Mouse (Mus musculus): ENCODE data around the gene Alox12e.
"Not testable (repeated sequence)": the region's sequence is repeated elsewhere in the genome, so short reads cannot be mapped to it uniquely, and the experiment has no call there.

The Alox12e gene

DNA sequence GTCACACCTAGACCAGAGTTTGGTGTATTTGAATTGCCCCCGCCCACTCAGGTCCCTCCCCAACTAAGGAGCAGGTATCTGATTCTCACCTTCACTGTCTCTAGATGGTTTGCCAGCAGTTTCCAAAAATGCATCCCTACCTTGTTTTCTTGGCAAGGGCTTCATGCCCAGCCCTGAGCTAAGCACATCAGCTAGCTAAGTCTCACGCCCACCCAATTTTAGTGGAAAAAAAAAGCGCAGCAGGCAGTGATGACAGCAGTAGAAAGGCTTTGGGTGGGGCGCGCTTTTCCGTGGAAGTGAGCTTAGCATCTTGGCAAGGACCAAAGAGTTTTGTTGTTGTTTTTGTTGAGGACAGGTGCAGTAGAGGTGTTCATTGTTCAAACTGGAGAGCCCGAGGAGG is at the start of gene Alox12e:
TSS of gene Alox12e (minus strand) at position 101 of the 400 bp plus-strand sequence.
- no peak for DNase-seq (ENCODE audit: low spot score)

DNA sequence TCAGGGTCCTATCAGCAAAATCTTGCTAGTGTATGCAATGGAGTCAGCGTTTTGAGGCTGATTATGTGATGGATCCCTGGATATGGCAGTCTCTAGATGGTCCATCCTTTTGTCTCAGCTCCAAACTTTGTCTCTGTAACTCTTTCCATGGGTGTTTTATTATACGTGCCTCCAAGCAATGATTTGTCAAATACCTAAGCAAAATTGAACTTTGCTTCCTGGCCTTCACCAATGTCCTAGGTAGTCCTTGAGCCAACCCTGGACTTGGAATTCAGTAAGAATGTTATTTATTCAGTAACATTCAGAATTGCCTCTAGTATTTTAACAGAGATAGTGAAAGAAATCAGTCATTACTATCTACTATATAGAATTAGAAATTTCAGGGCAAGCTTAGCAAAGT is 46.2 kb upstream of the Alox12e start:
- not testable (repeated sequence) for DNase-seq (ENCODE audit: low spot score)

DNA sequence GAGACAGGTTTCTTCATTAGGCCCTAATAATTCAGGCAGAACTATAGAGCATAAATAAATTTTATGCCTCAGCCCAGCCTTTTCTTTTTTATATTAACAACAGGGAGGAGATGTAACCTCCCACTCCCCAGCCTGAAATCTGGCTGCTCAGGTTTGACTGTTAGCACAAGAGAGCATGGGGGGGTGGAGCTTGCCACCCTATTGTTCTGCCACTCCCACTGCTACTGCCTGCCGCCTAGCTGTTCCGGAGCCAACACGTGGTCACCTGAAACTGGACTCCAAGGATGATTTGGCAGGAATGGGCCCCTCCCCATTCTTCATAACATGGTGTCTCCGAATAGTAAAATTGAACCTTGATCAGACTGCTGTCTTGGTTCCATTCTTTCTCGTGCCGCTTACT is 45.3 kb upstream of the Alox12e start:
- not testable (repeated sequence) for DNase-seq (ENCODE audit: low spot score)

DNA sequence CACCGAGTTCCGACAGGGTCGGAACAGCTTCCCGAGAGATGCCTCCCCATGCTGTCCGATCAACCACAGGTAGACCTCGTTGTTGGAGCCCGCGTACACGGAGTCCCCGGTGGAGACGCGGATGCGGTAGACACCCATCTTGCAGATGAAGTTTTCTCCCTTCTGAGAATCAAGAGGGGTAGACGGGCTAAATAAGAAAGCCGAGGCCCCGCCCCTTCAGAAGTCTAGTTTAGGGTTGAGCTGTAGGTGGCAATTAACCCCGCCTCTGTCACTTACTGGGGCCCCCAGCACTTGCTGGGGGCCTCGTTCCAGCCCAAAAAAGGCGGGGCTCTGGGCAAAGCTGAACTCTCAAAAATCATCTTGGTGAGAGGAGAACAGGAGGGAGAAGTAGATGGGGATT is 29.4 kb upstream of the Alox12e start, which contains the start of gene Alox15:
TSS of gene Alox15 (minus strand) at position 164 of the 400 bp plus-strand sequence.
- no peak for DNase-seq (ENCODE audit: low spot score)

DNA sequence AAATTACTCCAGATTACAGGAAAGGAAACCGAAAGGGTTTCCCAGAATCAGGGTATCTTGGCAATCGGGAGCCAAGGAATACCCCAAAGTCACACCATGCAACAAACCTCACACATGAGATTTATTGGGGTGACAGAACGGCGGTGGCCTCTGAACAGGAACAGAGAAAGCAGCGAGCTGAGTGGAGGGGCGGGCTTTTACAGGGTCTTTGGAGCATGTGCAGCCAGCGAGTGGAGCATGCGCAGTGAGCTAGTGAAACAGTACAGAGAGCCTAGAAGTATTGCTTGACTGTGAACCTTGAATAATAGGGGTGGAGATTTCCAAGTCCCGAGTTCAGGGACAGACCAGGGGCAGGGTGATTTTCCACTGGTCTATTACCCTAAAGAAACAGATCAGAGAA is 26.2 kb upstream of the Alox12e start:
- no peak for DNase-seq (ENCODE audit: low spot score)

DNA sequence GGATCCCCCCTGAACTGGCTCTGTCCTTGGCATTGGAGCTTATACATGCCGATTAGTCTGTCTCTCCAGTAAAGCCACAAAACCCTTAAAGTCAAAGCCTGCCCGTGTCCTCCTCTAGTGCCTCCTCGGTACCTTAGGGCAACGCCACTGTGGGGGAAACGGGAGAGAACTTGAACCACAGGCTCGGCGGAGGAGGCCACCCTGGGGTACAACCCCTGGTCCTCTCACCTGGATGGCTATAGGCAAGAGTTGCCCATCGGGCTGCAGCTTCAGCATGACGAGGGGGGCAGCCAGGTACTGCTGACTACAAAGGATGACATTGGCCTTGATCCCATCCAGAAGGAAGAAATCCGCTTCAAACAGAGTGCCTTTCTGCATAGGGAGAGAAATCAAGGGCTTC is 25.4 kb upstream of the Alox12e start:
- DNase-seq (ENCODE audit: low spot score) = no peak

DNA sequence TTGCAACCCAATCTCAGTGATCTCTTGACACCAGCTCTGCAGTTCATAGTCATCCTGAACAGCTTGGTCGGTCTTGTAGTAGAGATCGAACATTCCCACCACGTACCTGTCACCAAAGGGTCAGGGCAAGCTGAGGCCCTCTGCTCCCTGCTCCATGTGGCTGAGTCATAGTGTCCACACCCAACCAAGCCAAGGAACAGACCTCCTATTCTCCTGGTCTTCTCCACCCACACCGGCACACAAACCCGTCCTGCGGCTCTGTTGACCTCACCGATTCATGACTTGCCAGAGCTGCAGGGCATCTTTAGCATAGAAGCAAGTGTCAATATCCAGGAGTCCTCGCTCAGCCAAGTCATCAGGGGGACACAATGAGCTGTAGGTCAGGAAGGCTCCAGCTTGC is 23.1 kb upstream of the Alox12e start:
- no peak for DNase-seq (ENCODE audit: low spot score)

DNA sequence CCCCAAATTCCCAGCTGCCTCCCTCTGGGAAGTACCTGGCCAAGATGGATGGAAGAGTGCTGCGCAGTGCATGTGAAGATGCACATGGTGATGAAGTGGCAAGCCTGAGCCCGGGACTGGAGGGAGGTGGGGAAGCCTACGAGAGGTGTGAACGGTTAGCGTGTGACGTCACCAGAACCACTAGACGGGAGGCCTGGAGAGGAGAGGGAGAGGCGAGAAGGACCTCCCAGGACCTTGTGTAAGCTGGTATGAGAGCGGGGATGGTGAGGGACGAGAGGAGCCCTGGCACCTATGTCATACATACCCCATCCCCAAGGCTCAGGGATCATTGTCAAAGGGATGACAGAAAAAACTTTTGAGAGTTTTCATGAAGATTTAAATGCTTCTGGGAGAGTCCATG is 22.6 kb upstream of the Alox12e start:
- DNase-seq (ENCODE audit: low spot score) = no peak

DNA sequence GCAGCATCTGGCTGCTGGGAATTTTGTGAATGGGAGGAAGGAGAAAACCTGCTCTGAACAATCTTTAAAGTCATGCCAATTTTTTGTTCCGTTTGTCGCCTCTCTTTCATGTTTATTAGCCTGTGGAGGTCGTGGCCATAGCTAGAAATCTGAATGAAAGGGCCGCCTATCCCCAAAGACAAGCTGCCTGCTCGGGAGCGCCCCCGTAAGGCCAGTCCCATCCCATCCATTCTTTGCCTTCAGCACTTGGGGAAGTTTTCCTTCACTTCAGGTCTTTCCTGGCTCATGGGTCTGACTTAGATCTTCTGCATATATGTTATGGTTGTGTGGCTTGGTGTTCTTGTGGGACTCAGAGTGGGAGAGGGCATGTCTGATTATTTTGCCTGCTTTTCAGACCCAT is 17.1 kb upstream of the Alox12e start:
- DNase-seq (ENCODE audit: low spot score) = no peak

DNA sequence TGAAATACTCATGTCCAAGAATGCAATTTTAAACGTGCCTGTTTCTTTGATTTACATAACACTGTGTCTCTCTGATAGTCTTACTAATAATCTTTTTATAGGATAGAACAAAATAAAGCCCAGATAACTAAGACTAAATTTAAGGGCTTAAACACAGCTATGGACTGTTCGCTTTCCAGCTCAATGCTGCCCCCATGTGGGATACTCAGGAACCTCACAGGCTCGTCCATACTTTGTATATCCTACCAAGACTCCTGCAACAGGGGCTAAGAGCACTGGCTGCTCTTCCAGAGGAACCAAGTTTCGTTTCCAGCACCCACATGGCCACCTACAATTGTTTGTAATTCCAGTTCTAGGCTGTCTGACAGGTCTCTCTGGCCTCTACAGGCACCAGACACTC is 12.0 kb upstream of the Alox12e start:
- DNase-seq (ENCODE audit: low spot score) = peak; percentile 33

DNA sequence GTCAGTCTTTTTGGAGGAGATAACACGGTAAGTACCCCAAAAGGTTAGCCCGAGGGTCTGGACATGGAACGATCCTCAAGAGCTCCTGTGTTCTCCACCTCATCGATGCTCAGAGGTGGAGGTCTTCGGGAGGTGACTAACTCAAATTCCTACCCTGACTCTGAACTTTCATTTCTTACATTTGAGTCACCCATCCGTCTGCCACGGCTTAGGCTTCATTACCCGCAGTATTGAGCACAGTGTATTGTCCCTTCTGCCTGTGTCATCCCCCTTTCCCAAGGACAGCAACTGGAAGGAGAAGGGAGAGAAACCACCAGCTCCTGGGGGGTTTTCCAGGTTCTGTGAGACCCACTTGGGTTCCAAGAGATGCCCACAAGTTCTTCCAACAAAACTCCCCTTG is 2.3 kb upstream of the Alox12e start:
- DNase-seq (ENCODE audit: low spot score) = no peak

DNA sequence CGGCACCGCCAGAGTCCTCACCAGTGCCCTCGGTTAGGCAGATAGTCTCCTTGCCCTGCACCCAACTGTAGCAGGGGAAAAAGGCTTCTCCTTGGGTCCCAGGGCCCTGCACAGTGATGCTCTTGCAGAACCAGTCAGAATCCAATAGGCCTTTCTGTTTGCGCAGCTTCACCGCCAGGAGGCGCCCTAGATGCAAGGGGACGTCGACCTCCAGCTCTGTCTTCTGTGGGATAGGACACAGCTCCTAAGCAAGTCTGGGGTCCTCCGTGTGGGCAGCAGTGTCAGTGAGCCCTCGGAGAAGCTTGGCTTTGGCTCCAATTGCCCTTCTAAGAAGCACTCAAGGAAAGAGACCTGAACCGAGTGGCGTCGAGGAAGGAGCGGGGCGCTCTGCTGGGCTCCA is 764 bp downstream of the Alox12e start:
- DNase-seq (ENCODE audit: low spot score) = no peak

DNA sequence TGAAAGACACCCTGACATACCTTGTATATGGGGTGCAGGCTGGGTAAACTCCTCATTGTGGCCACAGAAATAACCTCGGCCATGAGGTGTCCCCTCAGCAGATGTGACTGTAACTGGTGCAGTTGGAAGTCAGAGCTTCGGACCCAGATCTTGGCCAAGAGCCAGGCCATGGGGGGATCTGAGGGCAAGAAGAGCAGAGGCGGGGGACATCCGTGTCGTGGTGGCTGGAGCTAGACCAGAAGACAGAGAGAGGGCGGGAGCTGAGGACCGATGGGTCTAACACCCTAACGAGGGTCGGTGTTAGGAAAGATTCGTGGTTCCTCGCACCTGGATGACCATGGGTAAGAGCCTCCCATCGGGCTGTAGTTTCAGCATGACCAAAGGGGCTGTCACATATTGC is 2.8 kb downstream of the Alox12e start:
- DNase-seq (ENCODE audit: low spot score) = no peak

DNA sequence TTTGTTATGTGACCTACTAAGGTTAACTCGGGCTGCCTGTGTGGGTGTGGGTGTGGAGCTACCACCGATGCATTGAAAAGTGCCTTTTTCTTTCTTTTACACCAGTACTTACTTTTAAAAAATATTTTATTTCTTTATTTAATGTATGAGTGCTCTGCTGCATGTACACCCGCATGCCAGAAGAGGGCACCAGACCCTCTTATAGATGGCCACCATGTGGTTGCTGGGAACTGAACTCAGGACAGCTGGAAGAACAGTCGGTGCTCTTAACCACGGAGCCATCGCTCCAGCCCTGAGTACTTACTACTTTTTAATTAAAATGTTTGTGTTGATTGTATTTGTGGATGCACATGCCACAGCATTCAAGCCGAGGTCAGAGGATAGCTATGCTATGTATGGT is 8.6 kb downstream of the Alox12e start:
- DNase-seq (ENCODE audit: low spot score) = no peak

DNA sequence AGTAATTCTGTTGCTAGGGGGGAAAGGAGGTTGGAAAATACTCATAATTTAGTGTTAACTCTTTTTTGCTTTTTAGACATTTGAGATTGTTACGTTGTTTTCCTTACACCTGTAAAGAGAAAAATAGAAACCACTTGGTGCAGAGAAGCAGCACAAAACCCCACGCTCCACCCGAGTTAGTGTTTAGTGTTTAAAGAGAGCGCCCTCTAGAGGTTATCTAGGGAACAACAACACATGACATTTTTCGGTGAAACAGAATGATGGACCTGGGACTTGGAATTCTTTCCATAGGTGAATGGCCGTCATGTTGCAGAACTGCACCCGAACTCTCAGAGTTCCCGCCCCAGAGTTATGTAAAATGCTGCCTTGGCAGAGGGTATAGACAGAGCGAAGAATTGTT is 13.1 kb downstream of the Alox12e start:
- DNase-seq (ENCODE audit: low spot score) = peak; percentile 68

DNA sequence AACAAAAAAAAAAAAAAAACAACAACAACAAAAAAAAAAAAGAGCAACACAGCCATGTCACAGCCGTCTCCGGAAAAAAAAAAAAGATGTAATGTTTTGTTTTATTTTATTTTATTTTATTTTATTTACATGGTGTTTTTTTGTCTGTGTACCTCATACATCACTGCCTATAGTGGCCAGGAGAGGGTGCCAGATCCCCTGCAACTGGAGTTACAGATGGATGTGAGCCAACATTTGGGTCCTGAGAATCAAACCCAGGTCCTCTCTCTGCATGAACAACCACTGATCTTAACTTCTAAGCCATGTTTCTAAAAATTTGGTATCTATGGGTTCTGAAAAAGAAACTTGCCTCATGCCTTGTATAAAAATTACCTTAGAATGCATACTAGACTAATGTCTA is 14.1 kb downstream of the Alox12e start:
- no peak for DNase-seq (ENCODE audit: low spot score)

DNA sequence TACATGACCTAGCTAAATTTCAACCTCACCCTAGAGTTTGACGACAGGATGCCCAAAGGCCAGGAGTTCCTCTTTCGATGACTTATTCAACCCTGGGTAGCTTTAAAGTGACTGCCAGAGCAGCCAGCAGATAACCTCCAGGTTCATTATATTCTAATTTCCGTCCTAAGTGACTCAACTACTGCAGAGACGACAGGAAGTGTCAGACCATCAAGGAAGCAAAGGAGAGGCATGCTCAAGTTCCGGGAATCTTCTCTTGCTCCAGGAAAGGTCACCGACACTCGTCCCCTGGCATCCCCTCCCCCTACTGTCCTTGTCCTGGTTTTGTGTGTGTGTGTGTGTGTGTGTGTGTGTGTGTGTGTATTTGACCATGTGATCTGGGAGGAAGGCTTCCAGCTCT is 16.3 kb downstream of the Alox12e start:
- DNase-seq (ENCODE audit: low spot score) = no peak

DNA sequence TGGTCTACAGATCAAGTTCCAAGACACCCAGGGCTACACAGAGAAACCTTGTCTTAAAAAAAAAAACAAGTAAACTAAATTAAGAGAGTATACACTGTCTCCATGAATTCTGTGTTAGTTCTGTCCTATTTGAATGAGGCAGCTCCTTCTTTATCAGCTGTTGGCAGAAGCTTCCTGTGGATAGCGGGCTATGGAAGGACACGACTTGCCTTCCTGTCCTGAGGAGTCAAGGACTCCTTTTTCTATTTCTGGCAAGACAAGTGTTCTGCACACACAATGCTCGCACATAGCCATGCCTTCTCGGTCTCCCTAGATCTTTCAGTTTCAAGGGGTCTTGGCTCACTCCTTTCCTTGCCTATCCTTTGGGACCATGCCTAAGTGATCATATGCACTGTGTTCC is 20.1 kb downstream of the Alox12e start:
- no peak for DNase-seq (ENCODE audit: low spot score)

DNA sequence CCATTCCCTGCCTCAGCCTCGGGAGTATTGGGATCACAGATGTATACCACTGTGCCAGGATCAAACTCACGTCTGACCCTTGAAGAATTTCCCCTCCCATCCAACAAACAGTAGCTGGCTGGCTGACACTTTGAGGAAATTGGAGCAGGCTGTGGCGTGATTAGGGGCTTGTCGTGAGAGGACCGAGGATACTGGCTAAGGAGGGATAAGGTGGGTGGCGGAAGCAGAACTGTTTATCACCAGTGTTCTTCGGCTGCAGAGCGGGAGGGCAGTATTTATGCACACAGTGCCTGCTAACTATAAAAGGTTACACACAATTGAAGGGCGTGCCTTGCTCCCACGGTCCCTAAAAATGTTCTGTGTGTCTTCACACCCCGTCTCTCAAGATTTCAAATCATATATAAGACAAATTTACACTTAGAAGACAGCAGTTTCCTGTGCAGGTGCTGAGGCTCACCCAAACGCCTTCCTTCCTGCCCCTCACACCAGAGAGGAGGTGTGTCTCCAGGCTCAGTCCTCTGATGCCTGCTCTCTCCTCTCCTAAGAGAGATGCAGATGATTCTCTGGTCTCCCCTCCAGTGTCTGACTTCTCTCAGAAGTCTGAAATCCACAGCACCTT is 24.5 kb downstream of the Alox12e start:
- no peak for DNase-seq (ENCODE audit: low spot score)

DNA sequence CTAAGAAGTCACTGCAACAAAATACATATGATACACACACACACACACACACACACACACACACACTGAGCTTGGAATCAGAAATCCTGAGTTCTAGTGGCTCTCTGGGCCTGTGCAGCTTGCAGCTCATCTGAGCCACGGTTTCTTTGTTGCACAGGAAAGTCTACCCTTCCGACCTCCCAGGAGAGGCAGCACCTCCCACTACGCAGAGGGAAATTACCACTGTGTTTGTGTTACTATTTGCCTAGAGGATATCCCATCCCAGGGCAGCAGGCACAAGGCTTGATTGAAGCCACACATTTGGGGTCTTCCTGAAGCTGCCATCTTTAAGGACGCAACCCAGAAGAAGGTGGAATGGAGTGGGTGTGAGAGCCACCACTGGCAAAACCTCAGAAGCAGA is 25.0 kb downstream of the Alox12e start:
- DNase-seq (ENCODE audit: low spot score) = no peak

DNA sequence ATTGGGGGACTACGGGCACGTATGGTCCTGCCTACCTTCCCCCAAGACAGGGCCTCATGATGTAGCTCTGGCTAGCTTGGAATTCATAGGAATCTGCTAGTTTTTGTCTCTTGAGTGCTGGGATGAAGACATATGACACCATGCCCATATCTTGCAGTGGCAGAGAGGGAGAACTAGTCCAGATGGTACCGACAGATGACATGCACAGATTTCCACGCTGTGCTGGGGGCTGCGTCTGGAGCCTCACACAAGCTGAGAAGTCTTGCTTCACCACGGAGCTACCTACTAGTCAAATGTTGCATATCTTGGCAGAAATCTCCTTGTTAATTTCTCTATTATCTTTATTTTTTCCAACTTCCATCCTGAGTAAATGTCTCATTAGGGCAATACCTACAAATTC is 28.5 kb downstream of the Alox12e start:
- DNase-seq (ENCODE audit: low spot score) = no peak

DNA sequence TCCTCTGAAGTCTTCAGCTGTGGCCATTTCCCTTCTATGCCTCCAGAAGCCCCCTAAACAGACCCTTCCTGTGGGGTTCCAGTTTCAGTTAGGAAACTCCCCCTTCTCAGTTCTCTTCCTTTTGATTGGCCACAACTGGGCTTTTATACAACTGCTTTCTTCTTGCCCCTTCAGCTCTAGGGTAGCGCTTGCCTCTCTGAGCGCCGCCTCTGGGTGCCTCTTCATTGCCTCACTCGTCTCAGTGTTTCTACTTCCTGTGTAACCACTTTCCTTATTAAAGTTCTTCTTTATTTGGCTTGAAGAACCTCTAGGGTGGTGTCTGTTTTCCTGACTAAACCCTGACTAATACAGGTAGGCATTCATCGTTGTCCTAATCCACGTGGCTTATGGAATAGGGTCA is 31.2 kb downstream of the Alox12e start:
- DNase-seq (ENCODE audit: low spot score) = no peak

DNA sequence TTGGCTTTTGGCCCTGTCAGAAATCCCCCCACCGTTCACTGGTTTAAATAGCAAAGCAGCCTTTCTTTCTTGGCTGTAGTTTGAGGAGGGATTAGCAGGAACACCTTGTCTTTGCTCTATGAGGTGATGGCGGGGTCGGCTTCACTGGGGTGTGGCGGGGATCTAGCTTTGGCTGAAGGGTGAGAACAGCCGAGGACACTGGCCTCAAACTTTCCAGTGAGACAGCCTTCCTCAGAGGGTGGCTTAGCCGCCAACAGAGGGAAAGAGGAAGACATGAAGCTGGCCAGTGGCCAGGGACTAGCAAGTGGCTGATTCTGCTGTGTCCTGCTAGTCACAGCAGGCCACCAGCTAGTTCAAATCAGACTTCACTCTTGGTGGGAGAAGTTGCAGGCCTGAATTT is 33.2 kb downstream of the Alox12e start:
- no peak for DNase-seq (ENCODE audit: low spot score)

DNA sequence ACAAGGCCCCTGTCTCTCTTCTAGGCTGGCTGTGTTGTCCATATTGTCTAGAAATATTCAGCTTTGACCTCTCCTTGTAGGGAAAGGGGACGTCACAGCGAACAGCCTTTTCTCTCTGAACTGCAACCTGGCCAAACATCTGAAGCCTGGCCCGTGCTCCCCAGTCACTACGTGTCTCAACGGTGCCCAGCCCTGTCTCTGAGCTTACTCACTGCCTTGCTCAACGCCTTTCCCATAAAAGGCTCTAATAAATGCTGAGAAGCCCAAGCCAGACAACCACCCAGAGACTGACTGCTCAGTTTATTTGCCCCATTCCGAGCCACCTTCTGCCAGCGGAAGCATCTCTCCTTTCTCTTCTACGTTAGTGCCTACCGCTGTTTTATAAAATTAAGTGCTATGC is 34.3 kb downstream of the Alox12e start:
- no peak for DNase-seq (ENCODE audit: low spot score)

DNA sequence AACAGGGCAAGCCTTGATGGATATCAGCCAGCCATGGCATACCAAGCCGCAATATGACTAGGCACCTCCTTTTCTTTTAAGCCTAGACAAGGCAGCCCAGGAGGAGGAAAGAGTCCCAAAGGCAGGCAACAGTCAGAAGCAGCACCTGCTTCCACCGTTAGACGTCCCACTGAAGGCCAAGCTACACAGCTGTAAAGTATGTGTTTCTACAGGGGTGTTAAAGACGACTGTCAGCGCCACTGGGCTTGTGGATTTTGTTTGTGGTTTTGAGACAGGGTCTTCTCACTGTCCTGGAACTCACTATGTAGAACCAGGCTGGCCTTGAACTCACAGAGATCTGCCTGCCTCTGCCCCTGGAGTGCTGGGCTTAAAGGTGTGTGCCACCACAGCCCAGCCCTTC is 36.7 kb downstream of the Alox12e start:
- no peak for DNase-seq (ENCODE audit: low spot score)

All from layer of hippocampus, adult 9-10 months (tissue).